Mouse (Mus musculus) liver, adult (tissue): ENCODE measurements around the gene Pars2.

Experiments used
- GATA4 ChIP-seq: IDR thresholded peaks from 2 replicates; pipeline ENCODE4 v1.6.1; 2014; ENCODE audit warnings: mild to moderate bottlenecking, low read length; ENCODE audit not compliant: insufficient replicate concordance

Gene Pars2

GRCm38 (mm10) chr4:106650833-106651527, at the start of gene Pars2:
Gene Pars2, plus strand, starts transcription at chr4:106651069.
- no peak for TF ChIP-seq GATA4

DNA sequence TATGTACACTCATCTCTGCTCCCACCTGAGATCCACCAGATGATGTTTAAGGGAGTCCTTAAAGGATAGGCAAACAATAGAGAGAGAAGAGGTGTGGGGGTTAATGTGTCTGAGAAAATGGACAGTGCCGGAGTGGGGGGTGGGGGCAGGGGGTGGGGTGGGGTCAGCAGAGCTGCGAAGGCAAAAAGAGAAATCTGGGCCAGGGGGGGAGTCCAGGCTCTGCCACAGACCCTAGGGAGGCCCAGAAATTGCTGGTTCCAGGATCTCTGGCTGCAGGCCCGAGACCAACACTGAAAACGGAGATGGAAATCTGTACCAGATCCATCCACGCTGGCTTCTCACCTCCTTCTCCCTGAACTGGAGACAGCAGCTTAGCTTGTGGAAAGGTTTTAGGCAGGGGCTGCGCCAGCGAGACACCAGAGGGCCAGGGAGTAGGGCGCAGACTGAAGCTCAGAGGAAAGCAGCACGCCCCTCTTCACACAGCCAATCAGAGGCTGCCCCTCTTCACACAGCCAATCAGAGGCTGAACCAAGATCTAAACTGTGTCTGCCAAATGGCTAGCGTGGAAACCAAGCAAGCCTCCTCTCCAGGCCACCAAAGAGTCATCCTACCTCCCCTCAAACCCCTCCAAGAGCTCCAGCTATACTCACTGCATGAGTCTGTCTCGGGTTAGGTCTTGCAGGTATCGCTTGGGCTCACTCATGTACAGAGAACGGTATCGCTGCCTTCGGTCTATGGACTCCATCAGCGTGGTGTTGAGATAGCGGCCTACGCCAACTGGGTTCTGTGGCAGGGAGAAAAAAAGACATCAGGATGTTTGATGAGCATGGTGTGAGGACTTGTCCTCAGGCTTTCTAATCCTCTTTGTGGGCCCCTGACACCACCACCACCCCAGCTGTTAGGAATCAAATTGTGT, 44.0 kb upstream of the Pars2 start:
- TF ChIP-seq GATA4 = no peak

GRCm38 (mm10) chr4:106607905-106608304, 43.0 kb upstream of the Pars2 start:
- TF ChIP-seq GATA4 = no peak

DNA sequence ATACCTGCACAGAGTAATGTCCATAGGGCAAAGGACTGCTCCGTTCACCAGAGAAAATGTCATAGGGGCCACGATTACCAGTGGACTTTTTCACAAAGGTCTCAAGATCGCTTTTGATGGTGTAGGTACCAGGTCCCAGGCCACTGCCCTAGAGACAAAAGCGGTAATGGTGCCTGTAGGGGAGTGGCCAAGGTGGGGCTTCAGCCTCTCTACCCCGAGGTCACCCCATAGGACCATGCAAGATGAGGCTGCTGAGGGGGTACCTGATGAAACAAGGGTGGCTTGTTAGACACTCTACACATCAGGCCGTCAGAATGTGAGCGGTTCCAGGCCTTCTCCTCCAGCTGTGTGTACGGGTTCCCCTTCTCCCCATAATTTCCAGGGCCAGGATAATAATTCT, 37.8 kb upstream of the Pars2 start:
- no peak for TF ChIP-seq GATA4

GRCm38 (mm10) chr4:106613560-106613959, 37.3 kb upstream of the Pars2 start:
- TF ChIP-seq GATA4 = no peak

DNA sequence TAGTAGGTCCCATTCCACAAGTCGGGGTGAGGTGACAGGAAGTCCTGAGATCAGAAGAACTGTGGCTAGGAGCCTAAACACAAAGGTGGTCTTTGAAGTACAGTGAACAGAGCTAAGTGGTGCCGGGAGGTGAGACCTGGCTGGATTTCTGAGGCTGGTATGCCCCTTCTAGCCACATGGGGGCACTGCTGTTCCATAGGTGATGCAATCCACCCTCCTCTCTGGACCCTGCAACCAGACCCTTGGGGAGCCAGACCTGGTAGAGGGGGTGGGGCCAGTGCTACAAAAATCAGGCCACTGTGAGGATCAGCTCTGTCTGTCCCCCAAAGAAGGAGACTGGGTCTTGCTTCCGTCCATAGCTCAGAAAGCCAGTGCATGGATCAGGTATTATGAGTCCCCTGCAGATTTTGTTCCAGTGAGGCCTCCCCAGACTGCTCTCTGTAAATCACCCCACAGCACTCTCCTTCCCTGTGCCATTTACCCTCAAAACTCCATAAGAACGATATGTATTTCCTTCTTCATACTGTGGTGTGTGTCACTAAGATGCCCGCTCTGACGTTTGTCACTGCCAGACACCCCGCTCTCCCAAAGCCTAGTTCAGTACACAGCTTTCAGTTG, 36.6 kb upstream of the Pars2 start:
- TF ChIP-seq GATA4 = no peak

GRCm38 (mm10) chr4:106614881-106615280, 36.0 kb upstream of the Pars2 start:
- TF ChIP-seq GATA4 = no peak

DNA sequence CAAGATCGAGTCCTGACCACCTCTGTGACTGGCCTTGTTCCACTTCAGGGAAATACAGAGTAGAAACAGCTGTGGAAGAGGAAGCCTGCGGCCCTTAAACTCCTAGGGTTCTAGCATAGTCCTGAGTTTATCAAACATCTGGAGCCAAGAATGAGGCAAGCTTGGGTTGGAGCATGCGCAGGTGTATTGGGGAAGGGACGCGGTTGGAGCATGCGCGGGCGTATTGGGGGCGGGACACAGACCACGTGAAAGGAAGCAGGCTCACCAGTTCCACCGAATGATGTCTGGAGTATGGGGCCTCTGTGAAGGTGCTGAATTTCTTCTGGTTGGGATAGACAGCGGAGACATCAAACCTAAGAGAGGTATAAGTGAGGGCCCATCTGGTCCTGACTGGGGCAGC, 35.2 kb upstream of the Pars2 start:
- no peak for TF ChIP-seq GATA4

DNA sequence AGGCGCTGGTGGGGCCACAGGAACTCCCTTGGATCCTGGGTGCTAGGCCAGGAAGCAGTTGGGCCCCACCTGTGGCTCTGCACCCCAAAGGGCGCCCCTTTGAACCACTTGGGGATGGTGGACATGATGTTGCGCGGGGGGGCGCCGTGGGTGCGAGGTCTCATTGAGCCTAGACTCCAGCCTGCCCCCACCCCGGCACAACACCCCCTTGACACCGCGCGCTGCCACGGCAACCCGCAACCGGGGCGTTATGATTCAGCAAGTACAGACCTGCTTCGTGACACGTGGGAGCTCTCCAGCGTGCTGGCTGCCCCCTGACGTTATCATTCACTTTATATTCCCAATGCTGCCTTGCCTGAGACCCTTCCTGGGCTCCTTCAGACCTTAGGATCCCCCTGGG, 33.8 kb upstream of the Pars2 start, which contains the start of gene Lexm:
Gene Lexm (minus strand): TSS at position 186 of the 400 bp plus-strand sequence.
- TF ChIP-seq GATA4 = no peak

DNA sequence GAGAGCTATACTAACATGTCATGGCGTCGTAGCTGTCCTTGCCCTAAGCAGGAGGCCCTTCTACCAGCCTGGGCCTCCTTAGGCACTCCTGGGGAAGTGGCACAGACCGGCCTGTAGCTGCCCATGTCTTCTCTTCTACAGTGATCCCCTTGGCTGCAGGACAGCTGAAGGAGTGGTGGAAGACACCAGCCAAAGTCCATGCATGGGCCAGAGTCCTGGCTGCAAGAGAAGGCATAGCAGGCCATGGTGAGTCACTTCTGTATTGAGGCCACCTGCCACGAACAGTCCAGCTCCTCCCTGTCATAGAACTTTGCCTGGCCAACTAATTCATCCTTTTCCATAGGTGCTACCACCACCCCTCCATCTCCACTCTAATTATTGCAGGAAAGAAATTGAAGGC, 32.0 kb upstream of the Pars2 start:
- TF ChIP-seq GATA4 = no peak

- no peak for TF ChIP-seq GATA4
Measured at GRCm38 (mm10) chr4:106621428-106621827, 29.4 kb upstream of the Pars2 start.

DNA sequence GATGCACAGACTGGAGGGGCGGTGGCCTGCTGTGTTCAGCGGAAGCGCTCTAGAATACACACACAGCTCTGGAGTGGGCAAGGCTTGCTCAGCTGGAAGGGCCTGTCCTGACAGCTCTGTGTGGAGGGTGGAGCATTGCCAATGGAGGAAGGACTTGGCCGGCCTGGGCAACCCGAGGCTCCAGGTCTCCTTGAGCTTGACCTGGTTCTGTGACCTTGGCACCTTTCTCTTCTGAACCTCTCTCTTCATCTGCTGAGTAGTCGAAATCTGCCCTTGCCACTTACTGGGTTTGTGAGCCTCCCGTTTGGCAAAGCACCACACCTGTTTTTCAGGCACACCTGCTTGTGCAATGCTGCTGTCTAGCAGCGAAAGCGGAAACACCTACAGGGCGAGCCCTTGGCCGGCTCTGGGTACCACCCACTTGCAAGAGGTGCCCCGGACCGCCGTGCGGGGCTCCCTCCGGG, 28.8 kb upstream of the Pars2 start, which contains the start of gene Ttc22:
Gene Ttc22 (plus strand): TSS at position 403 of the 464 bp plus-strand sequence.
- TF ChIP-seq GATA4 = no peak

- TF ChIP-seq GATA4 = no peak
Measured at GRCm38 (mm10) chr4:106622712-106623111, 28.2 kb upstream of the Pars2 start.

GRCm38 (mm10) chr4:106624271-106624670, 26.6 kb upstream of the Pars2 start:
- TF ChIP-seq GATA4 = no peak

DNA sequence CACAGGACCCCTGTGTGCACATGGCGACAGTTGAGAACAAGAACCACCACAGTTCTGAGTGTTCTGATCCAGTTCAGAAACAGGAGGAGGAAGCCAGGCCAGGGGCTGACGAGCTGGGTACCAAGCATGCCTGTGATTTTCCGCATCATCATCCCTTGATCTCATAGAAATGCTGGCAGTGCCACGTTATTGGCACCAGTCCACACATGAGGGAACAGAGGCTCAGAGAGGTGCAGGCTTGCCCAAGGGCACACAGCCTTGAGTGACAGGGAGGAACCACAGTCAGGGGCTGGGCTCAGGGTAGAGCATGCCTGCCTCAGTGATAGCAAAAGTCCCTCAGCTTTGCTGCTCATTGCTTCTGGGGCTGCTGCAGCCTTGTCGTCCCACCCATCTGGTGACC, 23.1 kb upstream of the Pars2 start:
- TF ChIP-seq GATA4 = no peak
